Mouse (Mus musculus): ENCODE data around the gene Spata5. TPM values are rescaled to one million over a fixed set of nuclear protein-coding genes. Genes with fewer than 3 reads are reported as not detected.

Gene Spata5
- polyA plus RNA-seq, 2 experiments = 9.6 to 40.2 TPM

DNA sequence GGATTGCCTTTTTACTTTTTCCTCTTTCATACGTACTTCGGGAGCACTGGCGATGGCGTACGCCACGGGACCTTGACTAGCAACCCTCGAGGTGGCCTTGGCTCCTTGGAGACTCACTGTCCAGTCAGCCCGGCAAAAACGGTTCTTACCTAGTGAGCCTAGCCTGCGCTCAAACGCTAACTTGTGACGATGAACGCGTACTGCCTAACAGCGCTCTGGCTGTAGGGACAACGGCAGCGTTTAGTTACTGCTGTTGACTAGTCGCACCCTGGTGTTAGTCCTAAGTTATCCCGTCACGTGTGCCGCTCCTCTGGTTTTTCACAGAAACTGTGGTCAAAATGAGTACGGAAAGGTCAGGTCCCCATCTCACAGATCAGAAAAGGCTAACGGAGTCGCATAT, 945 bp downstream of the Spata5 start:
- TF ChIP-seq POLR2A (IDR thresholded peaks at IDR 0.05; ENCODE audit: borderline replicate concordance, extremely low read depth, insufficient read depth, insufficient read length) = no peak
- no peaks in the 10 kb centered on the region for H3K27me3 ChIP-seq (ENCODE audit: control insufficient read depth, insufficient read depth, low read length)

DNA sequence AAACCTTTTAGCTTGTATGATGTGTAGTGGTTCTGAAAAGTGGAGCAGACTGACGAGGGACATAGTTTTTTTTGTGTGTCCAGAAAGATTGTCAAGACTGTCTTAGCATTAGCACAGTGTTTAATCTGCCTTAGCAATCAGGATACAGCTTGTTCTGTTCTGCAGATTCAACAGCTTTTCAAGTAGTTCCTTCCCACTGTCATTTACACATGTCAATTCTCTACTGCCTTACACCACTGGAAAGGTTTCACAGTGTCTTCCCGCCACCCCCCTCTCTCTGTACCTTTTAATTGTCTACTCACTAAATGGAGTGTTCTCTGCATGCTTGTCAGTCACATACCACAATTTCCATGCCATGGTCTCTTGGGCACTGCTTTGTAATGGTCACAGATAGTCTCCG, 1.5 kb downstream of the Spata5 start:
- Histone ChIP-seq H3K36me3 (ENCODE audit: control insufficient read depth, insufficient read depth, low read length) (peaks cover 7% of the 10 kb centered on the region), H3K27ac (replicated peaks; ENCODE audit: low read depth, low read length) (no peak overlapping the region), H3K4me2 (replicated peaks; ENCODE audit: low read depth, low read length, severe bottlenecking) (peak overlapping the region; percentile 68), H3K27me3 (ENCODE audit: control insufficient read depth, insufficient read depth, low read length) (no peaks in the 10 kb centered on the region), H3K4me3 (replicated peaks; ENCODE audit: low read length) (peak overlapping the region; percentile 94), H3K9me3 (ENCODE audit: control insufficient read depth, low read length) (no peaks in the 10 kb centered on the region), H3K4me1 (ENCODE audit: control insufficient read depth, insufficient read depth, low read length) (peaks cover 11% of the 10 kb centered on the region), H3K9ac (ENCODE audit: low read depth, low read length, severe bottlenecking) (peak overlapping the region; percentile 77)
- TF ChIP-seq POLR2A (IDR thresholded peaks at IDR 0.05; ENCODE audit: borderline replicate concordance, extremely low read depth, insufficient read depth, insufficient read length) = no peak
- WGBS = 7% methylated on average over 3 of the region's 3 CpGs
- ATAC-seq (ENCODE audit: low FRiP score, low read depth) (no peak), DNase-seq (ENCODE audit: low spot score) (no peak)

More for the DNA sequence above, 945 bp downstream of the Spata5 start:
- H3K4me3 ChIP-seq (replicated peaks; ENCODE audit: low read length) = peak overlapping the region; percentile 94
- ATAC-seq (ENCODE audit: low FRiP score, low read depth) (no peak), DNase-seq (ENCODE audit: low spot score) (peak; percentile 44)
- H3K4me1 ChIP-seq (ENCODE audit: control insufficient read depth, insufficient read depth, low read length) = peaks cover 11% of the 10 kb centered on the region
- peaks cover 4% of the 10 kb centered on the region; the same call in 1 of the 2 replicates for H3K36me3 ChIP-seq (ENCODE audit: control insufficient read depth, insufficient read depth, low read length)
- peak overlapping the region; percentile 77 for H3K9ac ChIP-seq (ENCODE audit: low read depth, low read length, severe bottlenecking)
- H3K27ac ChIP-seq (replicated peaks; ENCODE audit: low read depth, low read length) = peak overlapping the region; percentile 88
- H3K4me2 ChIP-seq (replicated peaks; ENCODE audit: low read depth, low read length, severe bottlenecking) = peak overlapping the region; percentile 68
- WGBS = under 1% methylated on average over 24 of the region's 24 CpGs
- H3K9me3 ChIP-seq (ENCODE audit: control insufficient read depth, low read length) = no peaks in the 10 kb centered on the region

DNA sequence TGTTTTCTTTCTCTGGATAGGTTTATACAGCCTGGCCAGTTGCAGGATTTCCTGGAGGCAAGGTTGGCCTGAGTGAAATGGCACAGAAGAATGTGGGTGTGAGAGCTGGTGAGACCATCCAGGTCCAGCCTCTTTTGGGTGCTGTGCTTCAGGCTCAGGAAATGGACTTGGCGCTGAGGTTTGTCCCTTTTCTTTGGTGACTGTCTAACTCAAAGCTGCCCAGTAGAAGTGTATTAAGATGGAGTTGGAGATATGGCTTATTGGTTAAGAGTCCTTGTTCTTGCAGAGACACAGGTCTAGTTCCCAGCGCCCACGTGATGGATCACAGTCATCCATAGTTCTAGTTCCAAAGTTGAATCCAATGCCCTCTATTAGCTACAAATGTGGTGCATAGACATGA, 6.4 kb downstream of the Spata5 start:
- WGBS = 96% methylated on average over 3 of the region's 3 CpGs
- no peak for ATAC-seq (ENCODE audit: low FRiP score, low read depth)
- no peak for TF ChIP-seq POLR2A (IDR thresholded peaks at IDR 0.05; ENCODE audit: borderline replicate concordance, extremely low read depth, insufficient read depth, insufficient read length)
- Histone ChIP-seq H3K27ac (replicated peaks; ENCODE audit: low read depth, low read length) (no peak overlapping the region), H3K36me3 (ENCODE audit: control insufficient read depth, insufficient read depth, low read length) (peaks cover 26% of the 10 kb centered on the region), H3K27me3 (ENCODE audit: control insufficient read depth, insufficient read depth, low read length) (no peaks in the 10 kb centered on the region), H3K4me1 (ENCODE audit: control insufficient read depth, insufficient read depth, low read length) (peaks cover 4% of the 10 kb centered on the region), H3K9ac (ENCODE audit: low read depth, low read length, severe bottlenecking) (no peak overlapping the region), H3K9me3 (ENCODE audit: control insufficient read depth, low read length) (no peaks in the 10 kb centered on the region), H3K4me2 (replicated peaks; ENCODE audit: low read depth, low read length, severe bottlenecking) (no peak overlapping the region), H3K4me3 (replicated peaks; ENCODE audit: low read length) (no peak overlapping the region)
- no peak for DNase-seq (ENCODE audit: low spot score)

DNA sequence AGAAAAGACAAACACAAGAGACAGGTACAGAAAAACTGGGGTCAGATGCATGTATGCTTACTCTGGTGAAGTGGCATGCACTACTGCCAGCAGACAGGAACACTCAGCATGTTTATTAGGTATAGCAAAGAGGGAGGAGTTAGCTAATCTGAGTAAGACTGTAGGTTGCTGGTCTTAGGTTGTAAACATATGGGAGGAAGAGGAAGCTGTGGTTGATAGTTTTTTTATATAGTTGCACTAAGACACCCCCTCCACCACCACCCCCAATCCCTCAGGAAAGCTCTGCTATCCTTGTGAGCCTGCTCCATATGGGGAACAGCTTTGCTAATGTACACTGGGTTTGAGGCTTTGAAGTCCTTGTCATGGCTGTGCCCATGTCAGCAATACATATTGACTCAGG, 10.7 kb downstream of the Spata5 start:
- ATAC-seq (ENCODE audit: low FRiP score, low read depth) = no peak
- H3K27ac ChIP-seq (replicated peaks; ENCODE audit: low read depth, low read length) = no peak overlapping the region
- H3K4me3 ChIP-seq (replicated peaks; ENCODE audit: low read length) = no peak overlapping the region
- no peaks in the 10 kb centered on the region for H3K27me3 ChIP-seq (ENCODE audit: control insufficient read depth, insufficient read depth, low read length)
- no peak overlapping the region for H3K4me2 ChIP-seq (replicated peaks; ENCODE audit: low read depth, low read length, severe bottlenecking)
- no peak overlapping the region for H3K9ac ChIP-seq (ENCODE audit: low read depth, low read length, severe bottlenecking)
- H3K4me1 ChIP-seq (ENCODE audit: control insufficient read depth, insufficient read depth, low read length) = no peaks in the 10 kb centered on the region
- TF ChIP-seq POLR2A (IDR thresholded peaks at IDR 0.05; ENCODE audit: borderline replicate concordance, extremely low read depth, insufficient read depth, insufficient read length) = no peak
- DNase-seq (ENCODE audit: low spot score) = no peak
- H3K9me3 ChIP-seq (ENCODE audit: control insufficient read depth, low read length) = no peaks in the 10 kb centered on the region
- H3K36me3 ChIP-seq (ENCODE audit: control insufficient read depth, insufficient read depth, low read length) = peaks cover 47% of the 10 kb centered on the region

DNA sequence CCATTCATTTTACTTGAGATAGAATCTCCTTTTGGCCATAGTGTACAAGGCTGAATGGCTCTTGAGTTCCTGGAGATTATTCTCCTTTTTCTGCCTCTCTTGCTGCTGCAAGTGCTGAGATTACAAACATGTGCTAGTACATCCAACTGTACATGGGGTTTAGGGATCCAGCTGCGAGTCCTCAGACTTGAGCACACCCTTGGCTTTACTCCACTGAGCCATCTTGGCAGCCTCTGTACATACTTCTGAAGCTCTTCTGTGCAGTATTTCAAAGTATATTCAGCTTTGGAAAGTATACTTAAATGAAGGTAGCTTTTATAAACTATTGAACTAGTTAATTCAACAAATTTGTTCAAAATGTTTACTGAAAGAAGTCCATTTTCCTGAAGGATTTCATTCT, 20.1 kb downstream of the Spata5 start:
- Histone ChIP-seq H3K27ac (replicated peaks; ENCODE audit: low read depth, low read length) (no peak overlapping the region), H3K36me3 (ENCODE audit: control insufficient read depth, insufficient read depth, low read length) (peaks cover 30% of the 10 kb centered on the region), H3K9ac (ENCODE audit: low read depth, low read length, severe bottlenecking) (no peak overlapping the region), H3K4me1 (ENCODE audit: control insufficient read depth, insufficient read depth, low read length) (no peaks in the 10 kb centered on the region), H3K4me3 (replicated peaks; ENCODE audit: low read length) (no peak overlapping the region), H3K27me3 (ENCODE audit: control insufficient read depth, insufficient read depth, low read length) (no peaks in the 10 kb centered on the region), H3K9me3 (ENCODE audit: control insufficient read depth, low read length) (no peaks in the 10 kb centered on the region), H3K4me2 (replicated peaks; ENCODE audit: low read depth, low read length, severe bottlenecking) (no peak overlapping the region)
- WGBS = 87% methylated on average over 1 of the region's 1 CpGs
- no peak for TF ChIP-seq POLR2A (IDR thresholded peaks at IDR 0.05; ENCODE audit: borderline replicate concordance, extremely low read depth, insufficient read depth, insufficient read length)
- ATAC-seq (ENCODE audit: low FRiP score, low read depth) (no peak), DNase-seq (ENCODE audit: low spot score) (no peak)

DNA sequence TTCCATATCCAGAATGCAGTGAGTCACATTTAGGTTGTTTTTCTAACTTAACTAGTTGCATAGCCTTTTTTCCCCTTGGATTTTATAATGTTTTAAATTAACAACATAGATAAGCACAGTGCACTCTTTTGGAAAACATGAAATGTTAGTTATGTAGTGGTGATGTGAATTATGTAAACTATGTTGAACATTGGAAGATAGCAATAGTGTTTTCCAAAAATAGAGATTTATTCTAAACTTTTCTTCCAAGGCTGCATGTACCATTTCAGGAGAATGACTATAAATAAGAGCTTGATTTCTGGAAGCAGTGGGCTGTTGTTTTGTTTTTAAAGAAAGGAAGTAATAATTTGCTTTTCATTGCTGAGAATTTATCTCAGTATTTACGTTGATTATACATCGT, 23.7 kb downstream of the Spata5 start:
- H3K4me3 ChIP-seq (replicated peaks; ENCODE audit: low read length) = no peak overlapping the region
- 86% methylated on average over 2 of the region's 2 CpGs for WGBS
- no peak overlapping the region for H3K27ac ChIP-seq (replicated peaks; ENCODE audit: low read depth, low read length)
- no peaks in the 10 kb centered on the region for H3K4me1 ChIP-seq (ENCODE audit: control insufficient read depth, insufficient read depth, low read length)
- no peaks in the 10 kb centered on the region for H3K9me3 ChIP-seq (ENCODE audit: control insufficient read depth, low read length)
- H3K27me3 ChIP-seq (ENCODE audit: control insufficient read depth, insufficient read depth, low read length) = no peaks in the 10 kb centered on the region
- no peak overlapping the region for H3K4me2 ChIP-seq (replicated peaks; ENCODE audit: low read depth, low read length, severe bottlenecking)
- H3K9ac ChIP-seq (ENCODE audit: low read depth, low read length, severe bottlenecking) = no peak overlapping the region
- H3K36me3 ChIP-seq (ENCODE audit: control insufficient read depth, insufficient read depth, low read length) = peaks cover 23% of the 10 kb centered on the region
- TF ChIP-seq POLR2A (IDR thresholded peaks at IDR 0.05; ENCODE audit: borderline replicate concordance, extremely low read depth, insufficient read depth, insufficient read length) = no peak
- no peak for ATAC-seq (ENCODE audit: low FRiP score, low read depth)
- DNase-seq (ENCODE audit: low spot score) = no peak
